Mouse (Mus musculus) heart, embryonic 15.5 days (tissue): ENCODE data around the gene Hivep1. TPM values are rescaled to one million over a fixed set of nuclear protein-coding genes. Genes with fewer than 3 reads are reported as not detected.
A peak's percentile ranks its signal among the peaks of the same experiment; 100 is the strongest.

ENCODE experiments used
- ATAC-seq: fragments of 200-750 bp; cut with Nextera tagmentation; replicated peaks from 2 replicates; pipeline ENCODE4 v1.8.0; 2017; ENCODE audit warnings: low read depth, moderate TSS enrichment; ENCODE audit not compliant: insufficient number of reproducible peaks, insufficient read depth, low FRiP score
- H3K27ac ChIP-seq: fragments of 300-500 bp; sonication (generic); 2 replicates; pipeline ENCODE4 v1.5.1; 2015; ENCODE audit warnings: mild to moderate bottlenecking, inconsistent platforms
- H3K27me3 ChIP-seq: fragments of 300-500 bp; sonication (generic); 2 replicates; pipeline ENCODE4 v1.6.1; 2015; ENCODE audit warnings: inconsistent platforms
- H3K36me3 ChIP-seq: fragments of 300-500 bp; sonication (generic); 2 replicates; pipeline ENCODE4 v1.6.1; 2015; ENCODE audit warnings: mild to moderate bottlenecking, inconsistent platforms
- H3K4me1 ChIP-seq: fragments of 300-500 bp; sonication (generic); replicated peaks from 2 replicates; pipeline ENCODE4 v1.6.1; 2015; ENCODE audit warnings: inconsistent platforms
- H3K4me2 ChIP-seq: fragments of 300-500 bp; sonication (generic); 2 replicates; pipeline ENCODE4 v1.6.1; 2015; ENCODE audit warnings: inconsistent platforms, mild to moderate bottlenecking, moderate library complexity
- H3K4me3 ChIP-seq: fragments of 300-500 bp; sonication (generic); 2 replicates; pipeline ENCODE4 v1.5.1; 2015; ENCODE audit warnings: mild to moderate bottlenecking, inconsistent platforms
- H3K9ac ChIP-seq: fragments of 300-500 bp; sonication (generic); 2 replicates; pipeline ENCODE4 v1.6.1; 2015; ENCODE audit warnings: mild to moderate bottlenecking, inconsistent platforms
- H3K9me3 ChIP-seq: fragments of 300-500 bp; sonication (generic); replicated peaks from 2 replicates; pipeline ENCODE4 v1.6.1; 2016; ENCODE audit warnings: inconsistent platforms
- WGBS: fragments of 180-500 bp; shearing (Covaris S2); methylation state at CpG from one replicate; pipeline ENCODE4 v1.1.7; 2015; ENCODE audit warnings: mixed read lengths; 5-methylcytosine and 5-hydroxymethylcytosine counted together
- polyA plus RNA-seq: library from polyadenylated mRNA; unstranded; fragments of >200 nt; fragmentation: Nextera tagmentation; extraction: Ambion mirVana; gene quantifications from 2 replicates; pipeline ENCODE4 v1.2.1, GENCODE M21; 2015

Hivep1 gene
- polyA plus RNA-seq, 1 experiment from 2014 or later: 7.6 TPM

DNA sequence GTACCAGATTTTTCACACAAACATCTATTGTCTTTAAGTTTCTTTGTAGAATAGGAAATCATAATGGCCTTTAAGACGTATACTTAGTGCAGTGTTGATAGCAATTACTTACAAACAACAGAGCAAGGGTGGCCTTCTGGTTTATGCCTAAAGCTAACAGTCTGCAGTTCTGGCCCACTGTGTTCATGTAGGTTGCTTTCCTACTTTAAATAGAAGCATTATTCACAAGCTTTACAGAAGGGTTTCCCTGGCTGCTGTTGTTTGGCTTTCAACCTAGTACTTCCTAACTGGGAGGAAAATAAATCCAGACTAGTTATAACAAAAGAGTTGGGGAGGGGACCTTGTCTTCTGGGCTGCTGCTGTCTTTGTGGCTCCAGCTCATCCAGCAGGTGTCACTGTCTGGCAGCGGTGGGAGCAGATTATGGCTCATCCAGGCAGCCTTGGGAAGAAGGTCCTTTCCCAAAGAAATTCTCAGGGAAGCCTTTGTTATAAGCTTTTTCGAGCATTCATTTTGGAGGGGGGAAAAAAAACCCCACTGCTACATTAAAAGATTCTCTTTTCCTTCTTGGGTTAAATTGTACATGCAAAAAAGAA lies 123.1 kb downstream of the Hivep1 start:
- peaks cover 13% of the 10 kb centered on the region for H3K4me1 ChIP-seq
- WGBS: 33% methylated on average over 3 of the region's 3 CpGs
- H3K4me3 ChIP-seq: no peak overlapping the region
- peak overlapping the region; percentile 1; the same call in 1 of the 2 replicates for H3K27ac ChIP-seq
- H3K4me2 ChIP-seq: no peak overlapping the region
- no peak for ATAC-seq
- no peak overlapping the region for H3K9ac ChIP-seq
- no peaks in the 10 kb centered on the region; the same call in 1 of the 2 replicates for H3K36me3 ChIP-seq
- no peaks in the 10 kb centered on the region for H3K9me3 ChIP-seq
- H3K27me3 ChIP-seq: no peaks in the 10 kb centered on the region

DNA sequence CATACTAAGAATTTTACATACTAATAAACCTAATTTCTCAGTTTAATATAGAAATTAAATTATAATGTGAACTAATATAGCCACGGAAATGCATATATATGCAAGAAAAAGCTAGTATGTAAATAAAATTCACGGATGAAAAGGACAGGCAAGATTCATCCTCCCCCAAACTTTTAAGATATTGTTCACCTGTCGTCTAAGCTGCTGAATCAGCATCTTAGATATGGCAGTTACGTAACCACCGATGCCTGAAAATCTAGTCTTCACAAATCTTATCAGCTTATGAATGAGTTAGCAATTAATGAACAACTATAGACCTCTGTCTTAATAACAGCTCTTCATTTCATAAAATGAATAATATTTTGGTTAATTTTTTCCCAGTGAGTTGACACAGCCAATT lies 130.8 kb downstream of the Hivep1 start:
- H3K36me3 ChIP-seq: peaks cover 17% of the 10 kb centered on the region
- no peaks in the 10 kb centered on the region for H3K27me3 ChIP-seq
- H3K4me2 ChIP-seq: no peak overlapping the region
- no peak overlapping the region for H3K4me3 ChIP-seq
- H3K9me3 ChIP-seq: no peaks in the 10 kb centered on the region
- no peak overlapping the region for H3K27ac ChIP-seq
- no peaks in the 10 kb centered on the region for H3K4me1 ChIP-seq
- 88% methylated on average over 5 of the region's 5 CpGs for WGBS
- no peak for ATAC-seq
- H3K9ac ChIP-seq: no peak overlapping the region

DNA sequence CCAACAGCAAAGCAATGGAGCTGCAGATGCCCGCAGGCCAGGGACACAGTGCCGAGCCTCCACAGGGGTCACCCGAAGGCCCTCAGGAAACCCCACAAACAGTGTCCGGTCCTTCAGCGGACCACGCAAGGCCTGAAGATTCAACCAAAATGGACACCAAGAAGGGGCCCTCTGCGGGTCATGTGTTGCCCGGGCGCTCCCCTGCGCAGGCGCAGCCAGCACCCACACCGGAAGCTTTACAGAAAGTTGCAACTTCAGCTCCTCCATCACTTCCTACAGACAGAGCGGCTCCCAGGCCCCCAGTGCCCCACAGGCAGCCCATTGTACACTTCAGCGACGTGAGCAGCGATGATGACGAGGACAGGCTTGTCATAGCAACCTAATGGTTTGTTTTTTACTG lies 132.3 kb downstream of the Hivep1 start:
- ATAC-seq: no peak
- Histone ChIP-seq H3K4me2 (no peak overlapping the region), H3K27me3 (no peaks in the 10 kb centered on the region), H3K27ac (no peak overlapping the region), H3K9me3 (no peaks in the 10 kb centered on the region), H3K9ac (no peak overlapping the region), H3K4me1 (no peaks in the 10 kb centered on the region), H3K4me3 (no peak overlapping the region), H3K36me3 (peaks cover 17% of the 10 kb centered on the region)
- 93% methylated on average over 17 of the region's 17 CpGs for WGBS

DNA sequence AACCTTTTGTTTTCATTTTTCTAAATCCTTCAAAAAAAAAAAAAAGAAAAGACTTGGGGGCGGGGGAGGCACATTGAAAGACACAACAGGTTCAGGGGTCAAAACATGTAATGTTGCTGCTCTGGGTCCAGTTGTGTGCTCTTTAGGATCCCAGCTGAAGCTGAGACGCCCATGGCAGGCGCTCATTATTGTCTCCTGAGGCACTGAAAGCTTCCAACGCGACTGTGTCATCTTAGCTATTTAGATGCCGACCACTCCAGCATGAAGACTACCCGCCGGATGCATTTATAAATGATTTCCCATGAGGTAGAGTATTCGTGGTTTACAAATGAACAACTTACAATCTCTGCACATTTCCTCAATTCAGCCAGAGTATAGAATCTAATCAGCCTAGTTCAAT lies 141.2 kb downstream of the Hivep1 start:
- no peak overlapping the region for H3K27ac ChIP-seq
- H3K4me2 ChIP-seq: no peak overlapping the region
- no peak overlapping the region for H3K4me3 ChIP-seq
- ATAC-seq: no peak
- H3K27me3 ChIP-seq: no peaks in the 10 kb centered on the region
- H3K36me3 ChIP-seq: no peaks in the 10 kb centered on the region
- H3K4me1 ChIP-seq: no peaks in the 10 kb centered on the region
- WGBS: 64% methylated on average over 9 of the region's 9 CpGs
- no peak overlapping the region for H3K9ac ChIP-seq
- H3K9me3 ChIP-seq: no peaks in the 10 kb centered on the region

DNA sequence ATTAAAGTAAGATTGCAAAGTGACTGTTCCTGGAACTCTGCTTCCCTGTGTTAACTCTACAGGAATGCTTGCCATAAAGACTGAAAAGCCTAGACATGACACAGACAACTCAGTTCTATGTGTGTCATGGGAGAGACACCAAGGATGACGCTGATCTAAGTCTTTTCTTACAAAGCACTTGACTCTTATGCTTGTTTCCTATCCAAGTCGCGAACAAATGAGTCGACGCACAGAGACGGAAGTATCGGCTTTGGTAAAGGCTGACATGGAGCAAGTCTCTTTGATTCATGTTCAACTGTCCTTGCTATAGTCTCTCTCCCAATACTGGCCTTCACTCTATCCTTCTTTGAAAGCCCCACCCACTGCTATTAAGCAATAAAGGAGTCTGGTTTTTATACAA lies 143.8 kb downstream of the Hivep1 start:
- H3K27ac ChIP-seq: no peak overlapping the region
- H3K4me1 ChIP-seq: no peaks in the 10 kb centered on the region
- no peaks in the 10 kb centered on the region; the same call in 1 of the 2 replicates for H3K9me3 ChIP-seq
- no peak overlapping the region for H3K4me2 ChIP-seq
- no peaks in the 10 kb centered on the region for H3K36me3 ChIP-seq
- H3K9ac ChIP-seq: no peak overlapping the region
- no peak overlapping the region for H3K4me3 ChIP-seq
- no peaks in the 10 kb centered on the region for H3K27me3 ChIP-seq
- WGBS: 89% methylated on average over 7 of the region's 7 CpGs
- no peak for ATAC-seq

DNA sequence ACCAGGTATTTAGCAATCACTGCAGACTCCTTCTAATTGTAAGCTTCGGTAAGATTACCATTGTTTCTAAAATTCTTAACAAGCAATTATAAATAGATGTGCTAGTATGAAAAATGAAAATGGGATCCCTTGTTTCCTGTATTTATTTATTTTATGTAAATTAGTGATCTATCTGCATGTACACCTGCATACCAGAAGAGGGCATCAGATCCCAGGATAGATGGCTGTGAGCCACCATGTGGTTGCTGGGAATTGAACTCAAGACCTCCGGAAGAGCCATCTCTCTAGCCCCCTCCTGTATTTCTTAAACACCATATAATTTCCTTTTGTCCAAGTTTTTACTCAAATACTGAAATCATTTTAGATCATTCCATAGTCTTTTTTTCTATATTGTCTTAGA lies 145.8 kb downstream of the Hivep1 start:
- Histone ChIP-seq H3K4me3 (no peak overlapping the region), H3K9me3 (no peaks in the 10 kb centered on the region; the same call in 1 of the 2 replicates), H3K36me3 (no peaks in the 10 kb centered on the region), H3K9ac (no peak overlapping the region), H3K27ac (no peak overlapping the region), H3K4me1 (no peaks in the 10 kb centered on the region; the same call in 1 of the 2 replicates), H3K27me3 (no peaks in the 10 kb centered on the region), H3K4me2 (no peak overlapping the region)
- ATAC-seq: no peak
- WGBS: 94% methylated on average over 2 of the region's 2 CpGs

DNA sequence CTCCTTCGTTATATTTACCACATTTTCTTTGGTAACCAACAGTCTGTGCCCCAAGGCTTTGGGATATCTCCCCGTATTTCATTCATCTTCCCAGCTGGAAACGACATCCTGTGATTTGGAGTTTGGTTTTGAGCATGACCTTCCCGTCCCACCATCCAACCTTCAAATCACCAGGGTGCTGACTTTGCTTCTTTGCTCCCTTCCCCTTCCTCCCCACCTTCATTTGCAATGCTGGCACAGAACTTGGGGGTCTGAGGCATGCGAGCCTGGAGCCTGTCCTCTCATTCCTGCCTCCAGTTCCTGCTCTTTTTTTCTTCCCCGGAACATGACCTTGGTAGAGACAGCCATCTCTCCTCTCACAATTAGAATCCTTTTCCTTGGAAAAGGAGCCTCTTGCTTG lies 161.7 kb downstream of the Hivep1 start:
- Histone ChIP-seq H3K9me3 (no peaks in the 10 kb centered on the region), H3K4me3 (no peak overlapping the region), H3K27ac (no peak overlapping the region), H3K4me2 (no peak overlapping the region), H3K36me3 (no peaks in the 10 kb centered on the region), H3K9ac (no peak overlapping the region), H3K4me1 (no peaks in the 10 kb centered on the region), H3K27me3 (no peaks in the 10 kb centered on the region)
- no peak for ATAC-seq
- whole genome bisulfite sequencing: 82% methylated on average over 6 of the region's 6 CpGs

DNA sequence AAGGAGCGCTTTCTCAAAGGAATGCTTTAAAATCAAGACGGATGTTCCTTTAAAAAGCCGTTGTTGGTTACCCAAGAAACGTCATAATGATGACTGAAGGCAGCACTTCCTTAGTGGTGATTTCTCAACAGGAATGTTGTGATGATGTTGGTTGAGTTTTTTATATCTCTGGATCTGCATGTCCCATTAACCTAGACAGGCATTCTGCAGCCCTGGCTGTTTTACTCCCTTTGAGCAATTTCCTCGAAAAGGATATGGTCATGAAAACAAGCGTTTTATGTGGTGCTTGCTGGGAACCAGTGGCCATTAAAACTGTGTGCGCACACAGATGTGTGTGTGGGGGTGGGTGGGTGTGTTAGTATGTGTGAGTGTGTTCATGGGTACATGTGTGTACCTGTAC lies 170.6 kb downstream of the Hivep1 start:
- H3K27ac ChIP-seq: no peak overlapping the region
- H3K4me2 ChIP-seq: no peak overlapping the region
- WGBS: 88% methylated on average over 7 of the region's 7 CpGs
- H3K4me1 ChIP-seq: no peaks in the 10 kb centered on the region
- no peak overlapping the region for H3K9ac ChIP-seq
- ATAC-seq: no peak
- H3K36me3 ChIP-seq: no peaks in the 10 kb centered on the region
- no peaks in the 10 kb centered on the region for H3K9me3 ChIP-seq
- no peaks in the 10 kb centered on the region for H3K27me3 ChIP-seq
- no peak overlapping the region for H3K4me3 ChIP-seq

DNA sequence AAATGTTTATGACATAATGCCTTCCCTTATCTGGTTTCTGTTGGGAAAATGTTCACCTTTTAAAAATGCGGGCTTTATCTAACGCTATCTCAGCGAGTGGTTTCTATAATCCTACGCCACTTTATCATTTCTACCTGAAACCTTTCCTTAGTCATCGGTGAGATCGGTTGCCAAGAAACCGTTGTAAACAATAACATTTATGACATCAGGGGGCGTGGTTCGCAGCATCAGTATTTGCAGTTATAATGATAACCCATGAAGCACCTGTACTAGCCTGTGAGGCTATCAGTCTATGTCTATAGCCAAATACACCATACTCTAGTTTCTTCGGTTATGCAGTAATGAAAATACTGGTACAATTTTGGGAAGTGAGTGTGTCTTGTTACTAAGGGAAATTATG lies 177.0 kb downstream of the Hivep1 start:
- Histone ChIP-seq H3K4me1 (no peaks in the 10 kb centered on the region), H3K27me3 (no peaks in the 10 kb centered on the region), H3K36me3 (no peaks in the 10 kb centered on the region), H3K27ac (no peak overlapping the region), H3K4me3 (no peak overlapping the region), H3K4me2 (no peak overlapping the region), H3K9ac (no peak overlapping the region), H3K9me3 (no peaks in the 10 kb centered on the region)
- 81% methylated on average over 10 of the region's 10 CpGs for WGBS
- no peak for ATAC-seq

DNA sequence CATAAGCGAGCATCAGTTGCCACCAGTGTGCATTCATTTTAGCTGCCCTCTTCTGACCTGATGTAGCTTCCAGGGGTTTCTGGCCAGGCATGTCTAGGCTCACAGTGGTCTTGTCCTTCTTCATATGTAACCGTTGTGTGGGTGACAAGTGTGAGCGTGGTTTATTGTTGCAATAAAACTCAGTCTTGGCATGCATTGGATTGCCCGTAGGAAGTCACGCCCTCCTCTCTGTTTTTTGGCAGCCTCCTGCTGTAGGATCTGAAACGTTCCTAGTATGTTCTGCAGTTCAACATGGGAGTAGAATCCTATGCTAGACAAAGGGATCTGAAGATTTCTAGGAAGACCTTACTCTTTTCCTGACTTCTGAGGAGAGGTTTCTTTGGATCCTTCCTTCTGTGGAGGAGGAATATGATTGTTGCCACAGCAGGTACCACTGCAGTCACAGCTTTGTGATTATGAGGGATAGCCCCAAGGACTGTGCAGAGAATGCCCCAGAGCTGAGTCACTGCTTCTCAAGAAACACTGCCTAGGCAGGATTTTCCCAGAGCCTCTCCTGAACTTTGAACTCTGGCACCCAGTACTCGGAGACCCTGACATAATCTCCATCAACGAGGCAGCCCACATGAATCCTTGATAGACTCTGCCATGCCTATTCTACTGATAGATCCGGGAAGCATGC lies 182.1 kb downstream of the Hivep1 start:
- no peak overlapping the region for H3K4me2 ChIP-seq
- ATAC-seq: no peak
- no peaks in the 10 kb centered on the region for H3K27me3 ChIP-seq
- no peak overlapping the region for H3K4me3 ChIP-seq
- H3K36me3 ChIP-seq: no peaks in the 10 kb centered on the region
- WGBS: 64% methylated on average over 9 of the region's 9 CpGs
- no peaks in the 10 kb centered on the region for H3K4me1 ChIP-seq
- H3K9me3 ChIP-seq: no peaks in the 10 kb centered on the region
- no peak overlapping the region for H3K27ac ChIP-seq
- no peak overlapping the region for H3K9ac ChIP-seq

DNA sequence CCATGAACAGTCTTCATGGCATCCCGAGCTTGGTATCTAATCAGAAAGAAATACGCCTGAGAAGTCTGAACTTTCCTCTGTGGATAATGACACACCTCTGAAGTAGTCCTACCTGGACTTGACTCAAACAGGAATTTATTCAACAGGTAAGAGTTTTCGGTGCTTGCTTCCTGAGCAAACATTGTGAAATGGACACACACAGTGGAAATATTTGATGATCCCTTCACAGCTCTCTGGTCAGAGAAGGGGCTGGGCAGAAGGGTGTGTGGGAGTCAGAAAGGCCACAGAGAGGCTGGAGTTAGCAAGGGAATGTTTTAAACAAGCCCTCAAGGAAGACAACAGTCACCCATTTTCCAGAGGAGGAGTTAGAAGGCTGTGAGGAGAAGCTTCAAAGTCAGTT lies 186.7 kb downstream of the Hivep1 start:
- ATAC-seq: no peak
- no peaks in the 10 kb centered on the region for H3K4me1 ChIP-seq
- H3K9ac ChIP-seq: no peak overlapping the region
- H3K27me3 ChIP-seq: no peaks in the 10 kb centered on the region
- H3K4me3 ChIP-seq: no peak overlapping the region
- WGBS: 68% methylated on average over 3 of the region's 3 CpGs
- no peaks in the 10 kb centered on the region for H3K36me3 ChIP-seq
- no peaks in the 10 kb centered on the region for H3K9me3 ChIP-seq
- no peak overlapping the region for H3K4me2 ChIP-seq
- H3K27ac ChIP-seq: no peak overlapping the region

DNA sequence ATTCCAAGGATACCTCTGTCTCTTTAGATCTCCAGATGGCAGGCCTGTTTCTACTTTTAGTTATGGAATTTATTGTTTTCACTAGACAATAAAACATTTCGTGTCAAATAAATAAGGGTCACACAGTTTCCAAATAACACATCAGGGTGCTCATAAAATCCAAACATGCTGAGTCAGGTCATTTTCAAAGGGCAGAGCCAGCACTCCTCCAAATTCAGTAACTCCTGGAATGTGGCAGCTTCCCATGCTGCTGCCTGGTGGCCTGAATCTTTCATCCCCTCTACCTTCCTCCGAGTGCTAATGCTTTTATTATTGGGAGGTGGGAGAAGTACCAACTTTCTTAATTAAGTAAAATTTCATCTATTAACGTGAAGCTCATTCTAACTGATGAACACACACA lies 190.3 kb downstream of the Hivep1 start:
- WGBS: 51% methylated on average over 3 of the region's 3 CpGs

More for the DNA sequence above, 190.3 kb downstream of the Hivep1 start:
- H3K4me1 ChIP-seq: peaks cover 21% of the 10 kb centered on the region
- no peak overlapping the region for H3K27ac ChIP-seq
- no peak overlapping the region for H3K4me2 ChIP-seq
- no peak for ATAC-seq
- H3K27me3 ChIP-seq: no peaks in the 10 kb centered on the region
- H3K9me3 ChIP-seq: no peaks in the 10 kb centered on the region
- H3K9ac ChIP-seq: no peak overlapping the region
- no peak overlapping the region for H3K4me3 ChIP-seq
- no peaks in the 10 kb centered on the region for H3K36me3 ChIP-seq
